Mouse (Mus musculus) liver, adult 2 months (tissue): ENCODE results near the gene Pgam2. TPM values are rescaled to one million over a fixed set of nuclear protein-coding genes. Genes with fewer than 3 reads are reported as not detected.

Source experiments
- DNase-seq: peaks from one replicate; pipeline ENCODE4 v3.0.0-alpha.2; 2011; ENCODE audit warnings: low read depth, low spot score; ENCODE audit errors: extremely low read depth
- H3K27ac ChIP-seq: fragments of 200-500 bp; replicated peaks from 2 replicates; pipeline ENCODE4 v1.5.1; 2012; ENCODE audit warnings: low read depth, mild to moderate bottlenecking, control low read depth, inconsistent platforms, low read length; ENCODE audit not compliant: insufficient read depth
- H3K27me3 ChIP-seq: fragments of 200-500 bp; 2 replicates; pipeline ENCODE4 v1.6.1; 2012; ENCODE audit warnings: mild to moderate bottlenecking, moderate library complexity, low read length, inconsistent platforms; ENCODE audit not compliant: control insufficient read depth, insufficient read depth
- H3K36me3 ChIP-seq: fragments of 200-500 bp; 2 replicates; pipeline ENCODE4 v1.6.1; 2012; ENCODE audit warnings: low read length, inconsistent platforms; ENCODE audit not compliant: control insufficient read depth, insufficient read depth
- H3K4me1 ChIP-seq: fragments of 200-500 bp; 2 replicates; pipeline ENCODE4 v1.6.1; 2011; ENCODE audit warnings: low read length; ENCODE audit not compliant: control insufficient read depth, insufficient read depth
- H3K4me3 ChIP-seq: fragments of 200-500 bp; 2 replicates; pipeline ENCODE4 v1.5.1; 2011; ENCODE audit warnings: low read depth, mild to moderate bottlenecking, control low read depth, low read length, moderate library complexity; ENCODE audit not compliant: insufficient read depth
- H3K79me2 ChIP-seq: fragments of 200-500 bp; 2 replicates; pipeline ENCODE4 v1.6.1; 2012; ENCODE audit warnings: inconsistent platforms, mild to moderate bottlenecking, low read length, moderate library complexity; ENCODE audit not compliant: control insufficient read depth, insufficient read depth
- H3K9ac ChIP-seq: fragments of 200-500 bp; 2 replicates; pipeline ENCODE4 v1.6.1; 2012; ENCODE audit warnings: low read depth, mild to moderate bottlenecking, control low read depth, inconsistent platforms, low read length
- CTCF ChIP-seq: fragments of 200-500 bp; IDR thresholded peaks from 2 replicates; pipeline ENCODE4 v1.5.1; 2011; ENCODE audit warnings: low read depth, low read length, control low read depth
- POLR2A ChIP-seq: fragments of 200-500 bp; IDR thresholded peaks from 2 replicates; pipeline ENCODE4 v1.6.1; 2011; ENCODE audit warnings: low read length, control low read depth; ENCODE audit not compliant: insufficient read depth; ENCODE audit errors: extremely low read depth
- WGBS: fragments of 180-500 bp; shearing (Covaris S2); methylation state at CpG from one replicate; pipeline ENCODE4 v1.1.7; 2018; 5-methylcytosine and 5-hydroxymethylcytosine counted together
- polyA plus RNA-seq: library from polyadenylated mRNA; depleted of rRNA; stranded (reverse); fragments of >200 nt; gene quantifications from 2 replicates; pipeline ENCODE4 v1.2.3, GENCODE M21; 2012
- total RNA-seq: library from RNA; depleted of rRNA; stranded (reverse); fragments of >200 nt; gene quantifications from 2 replicates; pipeline ENCODE4 v1.2.3, GENCODE M21; 2014

Pgam2 gene
- total and polyA plus RNA-seq, 2 experiments = 0.92 TPM; not detected in 1

DNA sequence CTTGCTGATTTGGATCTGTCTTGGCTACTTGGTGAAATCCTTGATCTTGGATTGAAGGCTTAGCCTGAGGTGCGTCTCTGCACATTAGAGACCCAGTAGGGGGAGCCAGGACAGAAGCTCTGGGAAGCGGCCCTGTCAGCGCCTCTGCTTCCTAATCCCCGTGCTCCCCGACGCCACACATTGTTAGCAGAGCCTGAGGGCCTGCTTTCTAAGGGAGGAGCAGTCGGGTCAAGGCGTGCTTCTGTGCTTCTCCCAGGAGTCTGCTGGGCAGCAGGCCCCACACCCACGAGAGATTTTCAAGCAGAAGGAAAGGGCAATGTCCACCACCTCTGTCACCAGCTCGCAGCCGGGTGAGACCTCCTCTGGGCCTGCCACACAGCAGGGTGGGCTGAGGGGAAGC, 6.2 kb downstream of the Pgam2 start:
- DNase-seq = no peak
- TF ChIP-seq POLR2A (no peak), CTCF (no peak)
- peaks cover 24% of the 10 kb centered on the region; the same call in 1 of the 2 replicates for H3K36me3 ChIP-seq

DNA sequence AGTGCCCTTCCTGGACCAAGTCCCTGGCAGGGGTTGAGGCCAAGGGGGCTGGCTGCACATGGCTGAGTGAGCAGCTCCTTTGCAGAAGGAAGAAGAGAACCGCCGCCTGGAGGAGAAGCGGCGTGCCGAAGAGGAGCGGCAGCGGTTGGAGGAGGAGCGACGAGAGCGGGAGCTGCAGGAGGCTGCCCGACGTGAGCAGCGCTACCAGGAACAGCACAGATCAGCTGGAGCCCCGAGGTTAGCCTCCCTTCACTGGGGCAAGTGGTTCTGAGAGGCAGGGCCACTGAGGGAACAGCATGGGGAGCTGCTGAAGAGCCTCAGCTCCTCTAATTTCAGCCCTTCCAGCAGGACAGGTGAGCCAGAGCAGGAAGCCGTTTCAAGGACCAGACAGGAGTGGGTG, 6.6 kb downstream of the Pgam2 start:
- Histone ChIP-seq H3K9ac (no peak overlapping the region), H3K4me1 (no peaks in the 10 kb centered on the region), H3K4me3 (no peak overlapping the region), H3K79me2 (no peaks in the 10 kb centered on the region), H3K27me3 (no peaks in the 10 kb centered on the region), H3K27ac (no peak overlapping the region), H3K36me3 (peaks cover 24% of the 10 kb centered on the region; the same call in 1 of the 2 replicates)
- TF ChIP-seq CTCF = no peak
- TF ChIP-seq POLR2A = no peak
- 94% methylated on average over 15 of the region's 15 CpGs for WGBS
- DNase-seq = no peak

More for the DNA sequence above, 6.2 kb downstream of the Pgam2 start:
- WGBS = 83% methylated on average over 11 of the region's 11 CpGs
- Histone ChIP-seq H3K9ac (no peak overlapping the region), H3K79me2 (no peaks in the 10 kb centered on the region), H3K4me1 (no peaks in the 10 kb centered on the region), H3K27me3 (no peaks in the 10 kb centered on the region), H3K27ac (no peak overlapping the region), H3K4me3 (no peak overlapping the region)

DNA sequence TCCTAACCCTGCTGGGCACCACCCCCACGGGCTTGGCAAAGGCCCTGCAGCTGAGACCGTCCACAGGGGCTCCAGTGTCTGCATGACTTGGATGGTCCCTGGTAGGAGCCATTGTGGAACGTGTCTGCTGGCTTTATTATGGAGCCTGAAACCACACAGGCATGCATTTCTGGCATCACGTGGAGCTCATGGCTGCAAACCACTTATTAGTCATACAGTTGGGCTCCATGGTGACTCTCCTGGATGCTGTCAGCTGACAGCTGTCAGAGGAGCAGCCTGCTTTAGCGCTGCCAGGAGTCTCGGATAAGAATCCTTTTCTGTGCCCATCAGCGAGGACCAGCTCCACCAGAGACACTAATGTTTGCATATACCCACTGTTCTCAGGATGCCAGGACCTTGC, 7.8 kb downstream of the Pgam2 start:
- 91% methylated on average over 7 of the region's 7 CpGs for WGBS
- Histone ChIP-seq H3K36me3 (peaks cover 24% of the 10 kb centered on the region; the same call in 1 of the 2 replicates), H3K79me2 (no peaks in the 10 kb centered on the region), H3K4me3 (no peak overlapping the region), H3K4me1 (no peaks in the 10 kb centered on the region), H3K27ac (no peak overlapping the region), H3K27me3 (no peaks in the 10 kb centered on the region), H3K9ac (no peak overlapping the region)
- DNase-seq = no peak
- TF ChIP-seq POLR2A (no peak), CTCF (no peak)

DNA sequence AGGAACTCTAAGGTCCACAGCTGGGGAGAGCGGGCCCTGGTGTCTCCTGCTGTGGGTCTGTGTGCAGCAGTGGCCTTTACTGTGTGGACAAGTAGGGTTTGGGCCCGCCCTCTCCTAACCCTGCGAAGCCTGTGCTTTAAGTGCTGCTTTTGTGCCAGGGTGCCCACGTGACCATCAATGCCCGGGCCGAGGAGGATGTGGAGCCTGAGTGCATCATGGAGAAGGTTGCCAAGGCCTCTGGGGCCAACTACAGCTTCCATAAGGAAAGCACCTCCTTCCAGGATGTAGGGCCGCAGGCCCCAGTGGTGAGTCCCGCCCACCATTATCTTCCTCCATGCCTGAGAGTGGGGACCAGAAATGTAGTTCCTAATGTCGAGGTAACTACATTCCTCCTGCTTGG, 8.2 kb downstream of the Pgam2 start:
- TF ChIP-seq POLR2A (no peak), CTCF (no peak)
- Histone ChIP-seq H3K36me3 (peaks cover 24% of the 10 kb centered on the region; the same call in 1 of the 2 replicates), H3K9ac (no peak overlapping the region), H3K4me3 (no peak overlapping the region), H3K27me3 (no peaks in the 10 kb centered on the region), H3K27ac (no peak overlapping the region), H3K4me1 (no peaks in the 10 kb centered on the region), H3K79me2 (no peaks in the 10 kb centered on the region)
- DNase-seq = no peak
- 88% methylated on average over 9 of the region's 9 CpGs for WGBS

DNA sequence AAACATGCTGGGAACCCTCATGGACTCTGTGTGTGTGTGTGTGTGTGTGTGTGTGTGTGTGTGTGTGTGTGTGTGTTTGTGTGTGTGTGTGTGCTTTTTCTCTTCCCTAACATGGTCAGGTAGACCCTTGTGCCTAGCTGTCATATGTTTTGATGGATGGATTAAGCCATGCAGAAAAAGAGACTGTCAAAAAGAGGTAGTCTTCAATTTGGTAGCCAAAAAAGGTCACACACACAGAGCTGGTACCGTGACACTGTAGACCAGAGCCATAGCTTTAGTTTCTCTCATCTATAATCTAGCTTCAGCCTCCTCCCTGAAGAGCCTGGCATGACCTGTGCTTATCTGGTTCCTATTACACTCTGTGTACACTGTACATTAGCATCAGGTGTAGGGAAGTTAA, 13.1 kb downstream of the Pgam2 start:
- no peak overlapping the region for H3K9ac ChIP-seq
- no peak for TF ChIP-seq POLR2A
- no peak for TF ChIP-seq CTCF
- H3K4me1 ChIP-seq = peaks cover 8% of the 10 kb centered on the region; the same call in 1 of the 2 replicates
- no peak overlapping the region for H3K27ac ChIP-seq
- WGBS = 85% methylated on average over 1 of the region's 1 CpGs
- DNase-seq = no peak
- H3K36me3 ChIP-seq = peaks cover 7% of the 10 kb centered on the region; the same call in 1 of the 2 replicates
- H3K79me2 ChIP-seq = no peaks in the 10 kb centered on the region
- H3K4me3 ChIP-seq = no peak overlapping the region
- H3K27me3 ChIP-seq = no peaks in the 10 kb centered on the region

DNA sequence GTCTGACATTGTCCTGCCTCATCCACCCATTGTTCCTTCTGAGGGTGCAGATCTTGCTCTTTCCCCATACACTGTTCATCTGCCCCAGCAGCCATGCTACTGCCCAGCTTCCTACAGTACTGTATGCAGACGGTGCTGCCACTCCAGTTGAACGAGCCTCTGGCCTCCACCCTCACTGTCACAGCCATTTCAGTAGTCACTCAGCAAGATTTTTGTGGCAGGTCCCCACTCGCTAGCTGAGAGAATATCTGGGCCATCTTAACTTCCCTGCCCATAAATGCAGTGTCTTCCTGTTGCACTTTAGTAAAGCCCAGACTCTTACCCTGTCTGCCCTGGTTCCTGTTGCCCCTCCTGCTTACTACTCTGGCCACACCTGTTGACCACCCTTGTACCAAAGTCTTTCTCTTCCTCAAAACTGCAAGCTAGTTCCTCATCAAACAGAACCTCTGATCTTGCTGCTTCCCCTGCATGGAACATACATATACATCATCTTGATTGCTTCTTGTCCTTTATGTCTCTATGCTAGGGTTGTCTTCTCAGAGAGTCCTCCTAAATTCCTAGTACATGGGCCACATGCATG, 13.7 kb downstream of the Pgam2 start:
- no peak overlapping the region for H3K27ac ChIP-seq
- no peak overlapping the region for H3K4me3 ChIP-seq
- no peaks in the 10 kb centered on the region for H3K27me3 ChIP-seq
- H3K9ac ChIP-seq = no peak overlapping the region
- TF ChIP-seq CTCF = no peak
- TF ChIP-seq POLR2A = no peak
- no peaks in the 10 kb centered on the region for H3K79me2 ChIP-seq
- DNase-seq = no peak
- H3K36me3 ChIP-seq = peaks cover 6% of the 10 kb centered on the region; the same call in 1 of the 2 replicates
- peaks cover 8% of the 10 kb centered on the region; the same call in 1 of the 2 replicates for H3K4me1 ChIP-seq
- 82% methylated on average over 3 of the region's 3 CpGs for WGBS
